ENCODE assay signal across 41 mouse cellular contexts in the genomic region with DNA sequence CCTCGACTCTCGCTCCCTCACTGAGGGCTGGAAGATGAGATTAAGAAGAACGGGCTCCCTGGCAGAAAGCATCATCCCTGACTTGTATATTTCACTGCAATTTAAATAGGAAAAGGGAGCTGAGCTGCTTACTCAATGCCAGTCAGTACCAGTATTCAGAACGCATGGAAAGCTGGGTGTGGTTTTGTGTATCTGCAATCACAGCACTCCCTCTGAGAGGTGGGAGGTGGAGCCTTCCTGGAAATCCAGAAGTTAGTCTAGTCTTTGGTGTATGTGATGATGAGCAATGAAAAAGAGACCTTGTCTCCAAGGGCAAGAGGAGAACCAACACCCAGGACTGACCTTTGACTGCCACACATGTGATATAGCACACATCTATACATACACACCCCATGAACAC. TPM values are rescaled to one million over a fixed set of nuclear protein-coding genes. Genes with fewer than 3 reads are reported as not detected.
"Had no signal": no experiment of that assay in that cellular context is flagged by ENCODE, and none has a peak within 500 bp of the region (broad histone marks: within the 10 kb centered on the region; RNA-seq: fewer than 3 reads in every experiment).

No protein-coding gene starts in this region.

- H3K27me3 ChIP-seq: heart, embryonic 13.5 days; heart, embryonic 15.5 days; hindbrain, embryonic 13.5 days; hindbrain, embryonic 15.5 days; kidney, embryonic 15.5 days; limb, embryonic 12.5 days; liver, embryonic 13.5 days; liver, embryonic 15.5 days had no signal

- H3K27ac ChIP-seq: heart, adult 2 months; heart, embryonic 13.5 days; heart, embryonic 15.5 days; hindbrain, embryonic 13.5 days; hindbrain, embryonic 15.5 days; hindbrain, postnatal 0 days; kidney, embryonic 15.5 days; kidney, postnatal 0 days; limb, embryonic 10.5 days; limb, embryonic 12.5 days; liver, embryonic 13.5 days; liver, embryonic 15.5 days had no signal

- ATAC-seq: hindbrain, postnatal 0 days; intestine, embryonic 16.5 days had no signal

- H3K4me1 ChIP-seq: heart, embryonic 13.5 days; heart, embryonic 15.5 days; hindbrain, embryonic 13.5 days; hindbrain, embryonic 15.5 days; kidney, embryonic 15.5 days; limb, embryonic 10.5 days; limb, embryonic 12.5 days; liver, embryonic 13.5 days; liver, embryonic 15.5 days had no signal

- DNase-seq: gastrocnemius, postnatal 14 days; gastrocnemius, postnatal 36 days; heart, adult 11 months; heart, adult 2 months; heart, postnatal 14 days; heart, postnatal 36 days; kidney, adult 11 months; kidney, adult 2 months; kidney, adult 9 months; kidney, postnatal 14 days; kidney, postnatal 36 days; layer of hippocampus, adult 9-11 months; layer of hippocampus, postnatal 36 days; liver; liver, embryonic 13.5 days had no signal

- H3K36me3 ChIP-seq: heart, embryonic 13.5 days; heart, embryonic 15.5 days; hindbrain, embryonic 13.5 days; hindbrain, embryonic 15.5 days; kidney, embryonic 15.5 days; limb, embryonic 10.5 days; limb, embryonic 12.5 days; liver, embryonic 13.5 days; liver, embryonic 15.5 days had no signal

- H3K9ac ChIP-seq: heart, embryonic 13.5 days; heart, embryonic 15.5 days; hindbrain, embryonic 13.5 days; hindbrain, embryonic 15.5 days; kidney, embryonic 15.5 days; limb, embryonic 12.5 days; liver, embryonic 13.5 days; liver, embryonic 15.5 days had no signal

- H3K4me3 ChIP-seq: heart, adult 2 months; heart, embryonic 13.5 days; heart, embryonic 15.5 days; hindbrain, embryonic 13.5 days; hindbrain, embryonic 15.5 days; kidney, embryonic 15.5 days; limb, embryonic 10.5 days; limb, embryonic 12.5 days; liver, embryonic 13.5 days; liver, embryonic 15.5 days had no signal

- H3K9me3 ChIP-seq: heart, embryonic 13.5 days; heart, embryonic 15.5 days; hindbrain, embryonic 13.5 days; hindbrain, embryonic 15.5 days; kidney, embryonic 15.5 days; limb, embryonic 10.5 days; limb, embryonic 12.5 days; liver, embryonic 13.5 days; liver, embryonic 15.5 days had no signal

- H3K4me2 ChIP-seq: heart, embryonic 13.5 days; heart, embryonic 15.5 days; hindbrain, embryonic 13.5 days; hindbrain, embryonic 15.5 days; kidney, embryonic 15.5 days; limb, embryonic 12.5 days; liver, embryonic 11.5 days; liver, embryonic 13.5 days; liver, embryonic 15.5 days had no signal

RNA-seq across cellular contexts. Expression of gene Pabpc6, which starts 21.7 kb away (rescaled TPM):
- total RNA-seq: gastrocnemius, adult 18-20 months; gastrocnemius, adult 8-10 months; gastrocnemius, postnatal 14 days; gastrocnemius, postnatal 36 days; heart, adult 2 months; heart, postnatal 14 days; heart, postnatal 36 days; hematopoietic stem cell, adult 5-6 weeks; hindbrain, postnatal 0 days; layer of hippocampus, adult 18-20 months; layer of hippocampus, adult 8-10 months; layer of hippocampus, postnatal 14 days; left cerebral cortex, adult 18-20 months; left cerebral cortex, postnatal 10 days; left cerebral cortex, postnatal 36 days had no signal
- polyA plus RNA-seq: heart, adult 2 months; heart, embryonic 13.5 days; heart, embryonic 15.5 days; heart, postnatal 0 days; hindbrain, embryonic 11.5 days; hindbrain, embryonic 13.5 days; hindbrain, embryonic 15.5 days; hindbrain, postnatal 0 days; intestine, embryonic 14.5 days; intestine, embryonic 16.5 days; kidney, embryonic 15.5 days; kidney, postnatal 0 days; large intestine, adult 2 months; limb, embryonic 10.5 days; limb, embryonic 12.5 days; limb, embryonic 14.5 days; liver, embryonic 11.5 days; liver, embryonic 13.5 days; liver, embryonic 15.5 days had no signal
